Mouse (Mus musculus): ENCODE results near the gene Epha1. TPM values are rescaled to one million over a fixed set of nuclear protein-coding genes. Genes with fewer than 3 reads are reported as not detected.

Epha1 gene
- polyA plus RNA-seq, 2 experiments: 1.4 to 4.0 TPM

DNA sequence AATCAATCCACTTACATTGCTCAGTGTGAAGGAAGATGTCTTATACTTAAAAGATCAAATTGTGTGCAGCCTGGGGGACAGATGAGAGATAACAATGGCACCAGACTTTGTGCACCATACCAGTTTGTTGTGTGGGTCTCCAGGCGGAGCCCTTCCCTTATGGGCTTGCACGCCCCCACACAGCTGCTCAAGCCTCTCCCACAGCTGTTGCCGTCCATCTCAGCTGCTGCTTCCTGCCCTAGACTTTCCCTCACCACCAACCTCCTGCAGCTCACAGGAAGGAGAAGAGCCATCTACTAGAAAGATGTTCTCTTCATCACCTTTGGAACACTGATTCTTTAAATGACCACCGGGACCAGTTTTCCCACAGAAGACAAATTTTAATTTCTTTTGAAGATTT lies 12.6 kb upstream of the Epha1 start:
- 41% methylated on average over 4 of the region's 4 CpGs for WGBS (ENCODE audit: insufficient replicate concordance)

DNA sequence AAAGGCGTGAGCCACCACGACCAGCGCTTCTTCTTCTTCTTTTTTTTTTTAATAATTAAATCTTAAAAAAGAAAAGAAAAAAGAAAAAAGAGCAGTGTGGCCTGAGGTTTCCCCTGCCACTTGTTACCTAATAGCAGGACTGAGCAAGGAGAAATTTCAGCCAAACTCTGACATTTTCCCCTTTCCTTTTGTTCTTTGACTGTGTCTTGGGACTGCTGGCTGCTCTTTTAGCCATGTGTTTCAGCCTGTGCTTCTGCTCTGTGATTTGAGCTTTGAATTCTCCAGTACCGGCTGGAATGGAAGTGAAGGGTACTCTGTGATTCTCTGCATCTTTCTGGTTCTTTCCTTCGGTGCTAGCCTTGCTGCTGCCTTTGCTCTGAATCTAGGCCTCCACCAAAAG lies 10.3 kb upstream of the Epha1 start:
- Histone ChIP-seq H3K27me3 (ENCODE audit: control insufficient read depth, insufficient read depth, low read length) (no peaks in the 10 kb centered on the region), H3K36me3 (replicated peaks; ENCODE audit: control insufficient read depth, insufficient read depth, low read depth) (no peaks in the 10 kb centered on the region), H3K9ac (replicated peaks) (no peak overlapping the region), H3K9me3 (ENCODE audit: control insufficient read depth, low read length) (no peaks in the 10 kb centered on the region), H3K4me1 (replicated peaks; ENCODE audit: control insufficient read depth in 2 of 2, insufficient read depth in 2 of 2, low read length in 1 of 2) (0 out of 4 replicates have a peak, but pooled peaks cover 0 to 3% of the 10 kb centered on the region in 2 experiments), H3K4me2 (ENCODE audit: low read depth) (no peak overlapping the region), H3K27ac (no peak overlapping the region), H3K4me3 (ENCODE audit: insufficient read depth in 1 of 2, low read depth in 2 of 2, low read length in 2 of 2) (no peak overlapping the region)
- WGBS (ENCODE audit: insufficient replicate concordance): 63% methylated on average over 5 of the region's 5 CpGs
- DNase-seq (ENCODE audit: low read depth in 3 of 3, low spot score in 3 of 3) (no peak), ATAC-seq (ENCODE audit: insufficient read depth) (no peak)
- TF ChIP-seq CTCF (IDR thresholded peaks at IDR 0.05; ENCODE audit: low read depth) (no peak), EP300 (IDR thresholded peaks at IDR 0.05; ENCODE audit: low read depth) (no peak)

More for the DNA sequence above, 12.6 kb upstream of the Epha1 start:
- H3K4me3 ChIP-seq (ENCODE audit: insufficient read depth in 1 of 2, low read depth in 2 of 2, low read length in 2 of 2): no peak overlapping the region
- H3K27ac ChIP-seq: no peak overlapping the region
- 0 out of 4 replicates have a peak, but pooled peaks cover 0 to 3% of the 10 kb centered on the region in 2 experiments for H3K4me1 ChIP-seq (replicated peaks; ENCODE audit: control insufficient read depth in 2 of 2, insufficient read depth in 2 of 2, low read length in 1 of 2)
- TF ChIP-seq CTCF (IDR thresholded peaks at IDR 0.05; ENCODE audit: low read depth) (no peak), EP300 (IDR thresholded peaks at IDR 0.05; ENCODE audit: low read depth) (no peak)
- no peak overlapping the region for H3K4me2 ChIP-seq (ENCODE audit: low read depth)
- ATAC-seq (ENCODE audit: insufficient read depth): no peak
- DNase-seq (ENCODE audit: low read depth in 3 of 3, low spot score in 3 of 3): no peak
- H3K9ac ChIP-seq (replicated peaks): no peak overlapping the region
- no peaks in the 10 kb centered on the region for H3K9me3 ChIP-seq (ENCODE audit: control insufficient read depth, low read length)
- no peaks in the 10 kb centered on the region for H3K36me3 ChIP-seq (replicated peaks; ENCODE audit: control insufficient read depth, insufficient read depth, low read depth)
- no peaks in the 10 kb centered on the region for H3K27me3 ChIP-seq (ENCODE audit: control insufficient read depth, insufficient read depth, low read length)

- TF ChIP-seq EP300 (IDR thresholded peaks at IDR 0.05; ENCODE audit: low read depth): no peak
- TF ChIP-seq CTCF (IDR thresholded peaks at IDR 0.05; ENCODE audit: low read depth): no peak
- Histone ChIP-seq H3K36me3 (replicated peaks; ENCODE audit: control insufficient read depth, insufficient read depth, low read depth) (no peaks in the 10 kb centered on the region), H3K4me3 (ENCODE audit: insufficient read depth in 1 of 2, low read depth in 2 of 2, low read length in 2 of 2) (no peak overlapping the region), H3K9me3 (ENCODE audit: control insufficient read depth, low read length) (no peaks in the 10 kb centered on the region), H3K27me3 (ENCODE audit: control insufficient read depth, insufficient read depth, low read length) (no peaks in the 10 kb centered on the region), H3K27ac (no peak overlapping the region), H3K4me1 (replicated peaks; ENCODE audit: control insufficient read depth in 2 of 2, insufficient read depth in 2 of 2, low read length in 1 of 2) (0 out of 4 replicates have a peak, but pooled peaks cover 0 to 3% of the 10 kb centered on the region in 2 experiments), H3K4me2 (ENCODE audit: low read depth) (no peak overlapping the region), H3K9ac (replicated peaks) (no peak overlapping the region)
- 46% methylated on average over 9 of the region's 9 CpGs for WGBS (ENCODE audit: insufficient replicate concordance)
- DNase-seq (ENCODE audit: low read depth in 3 of 3, low spot score in 3 of 3) (no peak), ATAC-seq (ENCODE audit: insufficient read depth) (peak; percentile 13; the same call in 1 of the 2 replicates)
These were observed 8.9 kb upstream of the Epha1 start for GRCm38 (mm10) chr6:42381916-42382381.

DNA sequence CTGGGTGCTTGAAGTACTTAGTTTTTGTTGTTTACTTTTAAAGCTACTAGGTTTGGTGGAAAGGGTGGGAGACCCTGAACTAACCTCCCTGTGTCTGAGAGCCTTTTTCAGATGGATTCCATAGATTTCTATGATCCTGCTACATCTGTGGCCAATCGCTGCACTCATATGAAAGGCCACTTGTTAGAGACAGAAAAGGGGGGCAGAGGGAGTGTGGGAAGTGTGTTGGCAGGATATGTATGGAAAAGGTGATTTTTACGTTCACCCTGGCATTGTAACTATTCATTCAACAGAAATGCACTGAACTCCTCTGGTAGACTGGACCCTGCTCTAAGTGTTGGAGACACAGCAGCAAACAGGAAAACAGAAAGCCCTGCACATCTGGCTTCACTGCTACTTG lies 8.2 kb upstream of the Epha1 start:
- no peak for TF ChIP-seq CTCF (IDR thresholded peaks at IDR 0.05; ENCODE audit: low read depth)
- TF ChIP-seq EP300 (IDR thresholded peaks at IDR 0.05; ENCODE audit: low read depth): no peak
- ATAC-seq (ENCODE audit: insufficient read depth) (no peak), DNase-seq (ENCODE audit: low read depth in 3 of 3, low spot score in 3 of 3) (no peak)
- WGBS (ENCODE audit: insufficient replicate concordance): 56% methylated on average over 2 of the region's 2 CpGs
- H3K4me1 ChIP-seq (replicated peaks; ENCODE audit: control insufficient read depth in 2 of 2, insufficient read depth in 2 of 2, low read length in 1 of 2): peaks cover 0 to 3% of the 10 kb centered on the region in 2 experiments; a peak in 1 of 4 replicates
- H3K27ac ChIP-seq: no peak overlapping the region
- H3K4me3 ChIP-seq (ENCODE audit: insufficient read depth in 1 of 2, low read depth in 2 of 2, low read length in 2 of 2): no peak overlapping the region
- H3K9ac ChIP-seq (replicated peaks): no peak overlapping the region
- H3K27me3 ChIP-seq (ENCODE audit: control insufficient read depth, insufficient read depth, low read length): no peaks in the 10 kb centered on the region
- no peak overlapping the region for H3K4me2 ChIP-seq (ENCODE audit: low read depth)
- H3K36me3 ChIP-seq (replicated peaks; ENCODE audit: control insufficient read depth, insufficient read depth, low read depth): no peaks in the 10 kb centered on the region
- H3K9me3 ChIP-seq (ENCODE audit: control insufficient read depth, low read length): no peaks in the 10 kb centered on the region

DNA sequence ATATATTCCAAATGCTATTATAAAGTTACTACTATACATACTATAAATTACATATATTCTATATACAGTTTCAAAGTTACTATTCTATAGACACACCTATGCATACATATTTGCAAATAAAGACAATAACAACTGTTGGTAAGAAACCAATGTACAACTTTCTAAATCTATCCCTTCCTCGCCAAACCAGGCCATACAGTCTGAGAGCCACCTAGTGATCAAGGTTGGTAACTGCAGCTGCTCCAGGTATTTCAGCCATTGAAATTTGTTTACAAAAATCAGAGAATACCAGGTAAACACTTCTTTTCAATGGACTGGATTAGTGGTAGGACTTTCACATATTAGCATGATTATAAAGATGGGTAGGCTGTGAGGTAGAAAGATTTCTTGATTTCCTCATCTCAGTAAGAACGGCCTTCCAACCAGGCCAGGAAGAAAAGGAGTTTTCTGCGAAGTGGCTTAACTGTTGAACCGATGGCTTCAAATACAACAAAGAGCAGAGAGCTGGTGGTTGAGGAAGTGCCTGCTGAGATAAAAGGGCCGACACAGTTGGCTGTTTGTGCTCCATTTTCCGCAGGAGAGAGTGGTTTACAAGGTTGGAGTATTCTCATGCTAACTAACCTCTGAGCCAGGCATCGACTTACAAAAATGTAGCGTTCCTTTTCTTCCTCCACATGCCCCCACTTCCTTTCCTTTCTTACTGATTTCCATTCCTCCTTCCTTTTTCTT lies 7.5 kb upstream of the Epha1 start:
- TF ChIP-seq CTCF (IDR thresholded peaks at IDR 0.05; ENCODE audit: low read depth): peak; percentile 73
- TF ChIP-seq EP300 (IDR thresholded peaks at IDR 0.05; ENCODE audit: low read depth): no peak
- WGBS (ENCODE audit: insufficient replicate concordance): 28% methylated on average over 8 of the region's 8 CpGs
- no peak overlapping the region for H3K4me3 ChIP-seq (ENCODE audit: insufficient read depth in 1 of 2, low read depth in 2 of 2, low read length in 2 of 2)
- no peak overlapping the region for H3K9ac ChIP-seq (replicated peaks)
- no peaks in the 10 kb centered on the region for H3K27me3 ChIP-seq (ENCODE audit: control insufficient read depth, insufficient read depth, low read length)
- no peaks in the 10 kb centered on the region for H3K36me3 ChIP-seq (replicated peaks; ENCODE audit: control insufficient read depth, insufficient read depth, low read depth)
- peaks cover 0 to 3% of the 10 kb centered on the region in 2 experiments; a peak in 1 of 4 replicates for H3K4me1 ChIP-seq (replicated peaks; ENCODE audit: control insufficient read depth in 2 of 2, insufficient read depth in 2 of 2, low read length in 1 of 2)
- H3K27ac ChIP-seq: no peak overlapping the region
- DNase-seq (ENCODE audit: low read depth in 3 of 3, low spot score in 3 of 3): peak in 1 of 3 experiments; percentile 2
- no peak for ATAC-seq (ENCODE audit: insufficient read depth)
- no peak overlapping the region for H3K4me2 ChIP-seq (ENCODE audit: low read depth)
- H3K9me3 ChIP-seq (ENCODE audit: control insufficient read depth, low read length): no peaks in the 10 kb centered on the region
